Mouse (Mus musculus) ES-E14 (cell line): ENCODE measurements at regions not wholly inside any gene's neighbourhood (a gene's known extent, or its start where the extent isn't known, plus 50 kb on each side); places are given as distances from the start of the nearest gene placed in this dataset.

Experiments used
- DNase-seq: peaks from one replicate; pipeline ENCODE4 v3.0.0-alpha.2; 2013; ENCODE audit warnings: low read depth, low spot score
- H3K27ac ChIP-seq: 2 replicates; pipeline ENCODE4 v1.5.1; 2012; ENCODE audit warnings: low read depth, mild to moderate bottlenecking, low read length, moderate library complexity, mixed read lengths; ENCODE audit not compliant: poor library complexity, insufficient read depth, severe bottlenecking
- H3K36me3 ChIP-seq: 2 replicates; pipeline ENCODE4 v1.6.1; 2012; ENCODE audit warnings: mild to moderate bottlenecking, low read length, moderate library complexity, mixed read lengths; ENCODE audit not compliant: control insufficient read depth, poor library complexity, insufficient read depth, severe bottlenecking
- H3K4me1 ChIP-seq, 2 experiments: fragments of 150-350 bp in 1 of 2; sonication (generic) in 1 of 2; 2 replicates each; pipeline ENCODE4 v1.6.1; 2012; ENCODE audit warnings: low read length in 2 of 2, mild to moderate bottlenecking in 1 of 2, mixed read lengths in 1 of 2; ENCODE audit not compliant: control insufficient read depth in 2 of 2, insufficient read depth in 2 of 2, poor library complexity in 1 of 2
- H3K4me3 ChIP-seq, 2 experiments: fragments of 150-350 bp in 1 of 2; sonication (generic) in 1 of 2; 2 replicates each; pipeline ENCODE4 v1.5.1; 2012; ENCODE audit warnings: low read length in 2 of 2, low read depth in 1 of 2, mild to moderate bottlenecking in 1 of 2, mixed read lengths in 1 of 2; ENCODE audit not compliant: insufficient read depth in 1 of 2, poor library complexity in 1 of 2, severe bottlenecking in 1 of 2
- H3K9ac ChIP-seq: 2 replicates; pipeline ENCODE4 v1.6.1; 2012; ENCODE audit warnings: low read depth, mild to moderate bottlenecking, low read length, mixed read lengths; ENCODE audit not compliant: poor library complexity, insufficient read depth, severe bottlenecking
- H3K9me3 ChIP-seq: fragments of 150-350 bp; sonication (generic); 2 replicates; pipeline ENCODE4 v1.6.1; 2012; ENCODE audit warnings: low read depth, mild to moderate bottlenecking, low read length; ENCODE audit not compliant: control insufficient read depth, insufficient read depth
- CHD2 ChIP-seq: IDR thresholded peaks from 2 replicates; pipeline ENCODE4 v1.6.1; 2014; ENCODE audit warnings: mild to moderate bottlenecking, low read depth, low read length, inconsistent platforms
- HCFC1 ChIP-seq: IDR thresholded peaks from 2 replicates; pipeline ENCODE4 v1.6.1; 2012; ENCODE audit warnings: low read length, inconsistent platforms, borderline replicate concordance; ENCODE audit not compliant: insufficient read depth
- MAFK ChIP-seq: IDR thresholded peaks from 2 replicates; pipeline ENCODE4 v1.6.1; 2014; ENCODE audit warnings: mild to moderate bottlenecking, low read depth, low read length, inconsistent platforms; ENCODE audit not compliant: insufficient read depth
- ZC3H11A ChIP-seq: IDR thresholded peaks from 2 replicates; pipeline ENCODE4 v1.6.1; 2012; ENCODE audit warnings: low read depth, mild to moderate bottlenecking, inconsistent platforms, low read length, borderline replicate concordance
- ZNF384 ChIP-seq: IDR thresholded peaks from 2 replicates; pipeline ENCODE4 v1.6.1; 2012; ENCODE audit warnings: low read depth, low read length, inconsistent platforms
- in situ Hi-C, 2 experiments: fragments of 600-800 bp; cut with MboI; formaldehyde crosslinking; loops; one replicate each; pipeline ENCODE4 v1.15.1; 2025; ENCODE audit warnings: low sequenced_read_pairs in 2 of 2, inconsistent platforms in 1 of 2; ENCODE audit not compliant: unreplicated experiment in 2 of 2

DNA sequence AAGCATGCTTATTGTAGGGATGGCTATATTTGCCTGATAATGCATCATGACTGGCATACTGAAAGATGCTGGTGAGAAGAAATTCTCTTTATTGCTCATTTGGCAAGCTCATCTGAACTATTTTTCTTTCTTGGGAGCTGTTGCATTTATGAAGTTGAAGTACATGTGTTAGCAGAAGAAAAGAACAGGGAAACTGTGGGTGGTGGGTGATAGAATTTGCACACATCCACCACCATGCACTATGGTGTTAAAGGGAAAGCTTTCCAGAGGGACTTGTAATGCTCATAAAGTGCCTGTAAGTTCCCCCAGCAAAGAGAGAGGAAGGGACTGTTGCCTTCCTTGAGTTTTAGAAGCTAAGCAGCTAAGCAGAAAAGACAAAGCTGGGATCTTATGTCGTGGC lies 367.3 kb downstream of the Gm11232 start:
- TF ChIP-seq CHD2 (no peak), ZNF384 (no peak), MAFK (no peak), ZC3H11A (no peak), HCFC1 (no peak)
- Histone ChIP-seq H3K27ac (no peak overlapping the region), H3K9me3 (no peaks in the 10 kb centered on the region), H3K4me3 (no peak overlapping the region), H3K36me3 (no peaks in the 10 kb centered on the region), H3K4me1 (no peaks in the 10 kb centered on the region), H3K9ac (no peak overlapping the region)
- no peak for DNase-seq
- in situ Hi-C loops, result no loop called here

GRCm38 (mm10) chr4:71369276-71369675 lies 388.5 kb downstream of the Gm11232 start:
- no peaks in the 10 kb centered on the region for H3K9me3 ChIP-seq
- H3K36me3 ChIP-seq, result no peaks in the 10 kb centered on the region
- DNase-seq, result no peak
- TF ChIP-seq MAFK (no peak), HCFC1 (no peak), ZC3H11A (no peak), CHD2 (no peak), ZNF384 (no peak)
- in situ Hi-C loops, result no loop called here
- H3K9ac ChIP-seq, result no peak overlapping the region
- no peak overlapping the region for H3K27ac ChIP-seq
- no peaks in the 10 kb centered on the region for H3K4me1 ChIP-seq
- H3K4me3 ChIP-seq, result no peak overlapping the region

DNA sequence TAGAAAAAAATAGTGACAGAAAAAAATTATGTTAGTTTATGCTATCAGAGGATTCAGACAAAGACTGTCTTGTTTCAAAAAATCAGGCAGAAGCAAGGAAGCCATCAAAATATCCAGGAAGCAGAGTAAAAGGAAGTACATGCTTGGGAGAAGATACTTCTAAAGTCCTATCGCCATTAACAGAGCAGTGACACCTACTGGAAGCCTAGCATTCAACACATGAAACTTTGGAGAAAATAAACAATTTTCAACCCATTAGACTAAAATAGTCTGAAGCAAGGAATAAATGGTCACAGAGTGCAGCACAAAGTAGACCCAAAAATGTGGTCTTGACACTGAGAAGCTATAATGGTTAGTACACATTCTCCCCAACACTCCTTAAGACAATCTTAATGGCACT lies 394.0 kb downstream of the Gm11232 start:
- Histone ChIP-seq H3K9me3 (no peaks in the 10 kb centered on the region), H3K36me3 (no peaks in the 10 kb centered on the region), H3K4me1 (no peaks in the 10 kb centered on the region), H3K27ac (no peak overlapping the region), H3K4me3 (no peak overlapping the region), H3K9ac (no peak overlapping the region)
- in situ Hi-C loops, result no loop called here
- DNase-seq, result no peak
- no peak for TF ChIP-seq ZC3H11A
- TF ChIP-seq CHD2, result no peak
- TF ChIP-seq ZNF384, result no peak
- no peak for TF ChIP-seq MAFK

DNA sequence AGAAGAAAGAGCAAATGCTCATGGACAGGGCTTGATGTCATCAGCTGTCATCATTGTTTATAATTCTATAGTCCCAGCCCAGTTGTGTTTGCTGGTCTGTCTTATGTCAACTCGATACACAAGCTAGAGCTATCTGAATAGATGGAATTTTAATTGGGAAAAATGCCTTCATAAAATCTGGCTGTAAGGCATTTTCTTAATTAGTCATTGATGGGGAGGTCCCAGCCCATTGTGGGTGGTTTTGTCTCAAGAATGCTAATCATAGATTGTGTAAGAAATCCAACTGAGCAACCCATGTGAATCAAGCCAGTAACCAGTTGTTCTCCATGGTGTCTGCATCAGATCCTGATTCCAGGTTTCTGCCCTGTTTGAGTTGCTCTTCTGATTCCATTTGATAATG lies 400.1 kb downstream of the Gm11232 start:
- Histone ChIP-seq H3K4me1 (no peaks in the 10 kb centered on the region), H3K27ac (no peak overlapping the region), H3K4me3 (no peak overlapping the region), H3K36me3 (no peaks in the 10 kb centered on the region), H3K9ac (no peak overlapping the region), H3K9me3 (no peaks in the 10 kb centered on the region)
- TF ChIP-seq HCFC1 (no peak), ZC3H11A (no peak), MAFK (no peak), CHD2 (no peak), ZNF384 (no peak)
- DNase-seq, result no peak
- in situ Hi-C loops, result no loop called here

GRCm38 (mm10) chr4:71356714-71357113 lies 401.1 kb downstream of the Gm11232 start:
- Histone ChIP-seq H3K27ac (no peak overlapping the region), H3K9me3 (no peaks in the 10 kb centered on the region), H3K9ac (no peak overlapping the region), H3K4me1 (no peaks in the 10 kb centered on the region), H3K4me3 (no peak overlapping the region), H3K36me3 (no peaks in the 10 kb centered on the region)
- no peak for TF ChIP-seq ZNF384
- no peak for TF ChIP-seq CHD2
- TF ChIP-seq ZC3H11A, result no peak
- no peak for TF ChIP-seq HCFC1
- TF ChIP-seq MAFK, result no peak
- DNase-seq, result no peak
- in situ Hi-C loops, result no loop called here
